Mouse (Mus musculus): ENCODE results near the gene Cabp4. TPM values are rescaled to one million over a fixed set of nuclear protein-coding genes. Genes with fewer than 3 reads are reported as not detected.
A peak's percentile ranks its signal among the peaks of the same experiment; 100 is the strongest.
"Not testable (repeated sequence)": the region's sequence is repeated elsewhere in the genome, so short reads cannot be mapped to it uniquely, and the experiment has no call there.

Cabp4 gene
- polyA plus RNA-seq, 1 experiment from 2014 or later: not detected

DNA sequence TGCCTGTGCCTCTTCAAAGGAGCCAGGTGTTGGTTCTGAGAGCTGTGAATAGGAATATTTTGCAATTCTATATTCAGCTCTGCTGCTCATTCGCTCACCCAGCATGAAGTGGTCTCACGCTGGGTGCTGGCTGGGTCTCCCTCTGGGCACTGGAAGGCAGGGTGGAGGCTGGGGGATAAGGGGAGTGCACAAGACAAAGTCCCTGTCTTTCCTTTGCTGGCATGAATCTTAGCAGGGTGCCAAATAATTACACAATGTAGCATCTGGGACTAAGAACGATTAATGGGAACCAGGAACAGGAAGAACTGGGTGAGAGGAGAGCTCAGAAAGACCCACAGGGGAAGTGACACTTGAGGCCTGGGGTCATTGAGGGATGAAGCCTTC lies 3.2 kb upstream of the Cabp4 start:
- Histone ChIP-seq H3K4me3 (ENCODE audit: inconsistent target) (no peak overlapping the region), H3K36me3 (ENCODE audit: inconsistent target) (peaks cover 22% of the 10 kb centered on the region), H3K79me2 (ENCODE audit: inconsistent target) (peaks cover 26% of the 10 kb centered on the region), H3K27ac (peak overlapping the region; percentile 52)
- 50% methylated on average over 3 of the region's 3 CpGs for WGBS (ENCODE audit: missing documents)

DNA sequence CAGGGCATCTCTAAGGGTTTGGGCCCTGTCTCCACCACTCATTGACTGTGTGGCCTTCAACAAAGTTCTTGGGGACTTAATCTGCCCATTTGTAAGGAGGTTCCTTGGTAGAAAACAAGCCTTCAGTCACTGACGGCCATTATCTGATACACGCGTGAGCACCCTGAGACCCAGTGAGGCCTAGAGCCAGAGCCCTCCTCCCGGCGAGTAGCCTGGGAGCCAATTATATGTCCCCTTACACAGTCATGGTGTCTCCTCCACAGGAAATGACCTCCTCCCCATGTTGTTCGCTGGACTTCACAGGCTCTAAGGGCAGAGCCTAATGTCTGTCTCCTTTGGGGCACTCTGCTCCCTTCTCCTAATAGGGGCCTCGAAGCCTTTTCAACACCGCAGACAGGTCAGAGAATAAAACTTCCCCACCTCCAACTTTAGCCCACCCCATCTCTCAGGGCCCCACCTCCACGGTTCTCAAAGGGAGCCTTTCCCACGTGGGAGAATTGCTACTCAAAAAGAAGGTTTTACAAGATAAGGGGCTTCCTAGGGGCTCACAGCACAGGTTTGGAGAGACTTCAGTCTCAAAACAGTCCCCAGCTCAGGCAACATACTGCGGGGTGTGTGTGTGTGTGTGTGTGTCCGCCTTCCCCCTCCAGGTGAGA lies 2.7 kb upstream of the Cabp4 start:
- WGBS (ENCODE audit: missing documents): 85% methylated on average over 11 of the region's 12 CpGs
- Histone ChIP-seq H3K79me2 (ENCODE audit: inconsistent target) (peaks cover 26% of the 10 kb centered on the region), H3K4me3 (ENCODE audit: inconsistent target) (no peak overlapping the region), H3K27ac (peak overlapping the region; percentile 52), H3K36me3 (ENCODE audit: inconsistent target) (peaks cover 19% of the 10 kb centered on the region)

DNA sequence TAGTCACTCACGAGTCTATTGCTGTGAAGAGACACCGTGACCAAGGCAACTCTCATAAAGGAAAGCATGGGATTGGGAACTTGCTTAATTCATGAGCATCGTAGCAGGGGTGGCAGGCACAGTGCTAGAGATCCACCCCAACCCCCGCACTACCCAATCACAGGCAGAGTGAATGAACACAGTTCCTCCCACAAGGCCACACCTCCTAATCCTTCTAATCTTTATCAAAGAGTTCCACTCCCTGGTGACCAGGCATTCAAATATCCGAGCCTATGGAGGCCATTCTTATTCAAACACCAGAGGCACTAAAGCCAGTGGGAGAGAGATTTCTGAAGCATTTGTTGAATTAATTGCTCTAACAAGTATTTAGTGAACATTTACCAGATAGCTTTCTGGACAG lies 2.1 kb upstream of the Cabp4 start:
- Histone ChIP-seq H3K4me3 (ENCODE audit: inconsistent target) (no peak overlapping the region), H3K27ac (no peak overlapping the region), H3K36me3 (ENCODE audit: inconsistent target) (peaks cover 13% of the 10 kb centered on the region), H3K79me2 (ENCODE audit: inconsistent target) (peaks cover 24% of the 10 kb centered on the region)
- 97% methylated on average over 5 of the region's 5 CpGs for WGBS (ENCODE audit: missing documents)

DNA sequence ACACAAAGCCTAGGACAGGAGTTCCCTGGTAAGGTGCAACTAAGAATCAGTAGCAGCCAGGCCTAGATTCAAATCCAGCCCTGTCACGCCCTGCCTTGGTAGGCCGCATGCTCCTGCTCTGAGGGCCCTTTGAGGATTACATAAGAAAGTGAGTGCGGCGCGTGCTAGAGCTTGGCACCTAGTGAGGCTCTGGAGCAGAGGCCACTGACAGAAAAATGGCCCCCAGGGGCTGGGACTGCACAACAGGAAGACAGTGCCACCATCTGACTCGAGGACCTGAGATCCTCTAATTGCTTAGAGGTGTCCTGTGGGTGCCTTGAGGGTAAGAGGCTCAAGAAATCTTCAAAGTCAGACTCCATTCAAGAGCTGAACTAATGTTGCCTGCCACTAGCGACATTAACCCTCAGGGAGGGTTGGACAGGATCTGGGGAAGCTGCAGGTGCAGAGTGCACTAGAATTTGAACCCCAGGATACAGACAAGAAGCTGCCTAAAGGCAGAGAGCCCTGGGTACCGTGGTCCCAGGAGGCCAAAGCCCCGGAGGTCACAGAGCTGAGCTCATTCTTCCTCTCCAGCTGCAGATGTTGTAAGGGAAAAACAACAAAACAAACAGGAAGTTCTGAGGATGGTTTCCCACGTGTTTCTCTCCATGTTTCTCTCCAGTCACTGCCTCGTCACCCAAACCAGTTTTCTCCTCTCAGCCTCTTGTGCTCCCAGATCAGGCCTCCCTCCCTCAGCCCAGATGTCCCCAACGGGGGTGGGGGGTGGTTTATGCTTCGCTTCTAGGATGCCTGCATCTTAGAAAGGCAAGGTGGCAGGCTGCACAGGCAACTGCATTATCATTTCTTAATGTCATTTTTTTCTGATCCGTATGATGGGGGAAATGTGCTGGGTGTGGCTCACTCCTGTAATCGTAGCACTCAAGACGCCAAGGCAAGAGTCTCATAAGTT lies 991 bp upstream of the Cabp4 start:
- 69% methylated on average over 15 of the region's 16 CpGs for WGBS (ENCODE audit: missing documents)
- H3K4me3 ChIP-seq (ENCODE audit: inconsistent target): no peak overlapping the region
- no peak overlapping the region for H3K27ac ChIP-seq
- peaks cover 2% of the 10 kb centered on the region; the same call in 1 of the 2 replicates for H3K36me3 ChIP-seq (ENCODE audit: inconsistent target)
- peaks cover 13% of the 10 kb centered on the region for H3K79me2 ChIP-seq (ENCODE audit: inconsistent target)

DNA sequence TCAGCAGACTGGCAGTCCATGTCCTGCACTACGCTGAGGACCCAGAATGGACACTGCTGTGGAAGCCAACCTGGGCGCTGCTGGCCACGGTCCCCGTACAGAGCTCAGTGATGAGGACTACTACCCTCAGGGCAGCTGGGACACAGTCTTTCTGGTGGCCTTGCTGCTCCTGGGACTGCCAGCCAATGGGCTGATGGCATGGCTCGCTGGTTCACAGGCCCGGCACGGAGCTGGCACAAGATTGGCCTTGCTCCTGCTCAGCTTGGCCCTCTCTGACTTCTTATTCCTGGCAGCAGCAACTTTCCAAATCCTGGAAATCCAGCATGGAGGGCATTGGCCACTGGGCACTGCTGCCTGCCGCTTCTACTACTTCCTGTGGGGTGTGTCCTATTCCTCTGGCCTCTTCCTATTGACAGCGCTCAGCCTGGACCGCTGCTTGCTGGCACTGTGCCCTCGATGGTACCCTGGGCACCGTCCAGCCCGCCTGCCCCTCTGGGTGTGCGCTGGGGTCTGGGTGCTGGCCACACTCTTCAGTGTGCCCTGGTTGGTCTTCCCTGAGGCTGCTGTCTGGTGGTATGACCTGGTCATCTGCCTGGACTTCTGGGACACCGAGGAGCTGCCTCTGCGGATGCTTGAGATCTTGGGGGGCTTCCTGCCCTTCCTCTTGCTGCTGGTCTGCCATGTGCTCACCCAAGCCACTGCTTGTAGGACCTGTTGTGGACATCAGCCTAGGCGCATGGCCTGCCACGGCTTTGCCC lies 1.2 kb downstream of the Cabp4 start:
- 95% methylated on average over 18 of the region's 18 CpGs for WGBS (ENCODE audit: missing documents)
- no peak overlapping the region for H3K27ac ChIP-seq
- H3K36me3 ChIP-seq (ENCODE audit: inconsistent target): no peaks in the 10 kb centered on the region
- no peak overlapping the region for H3K4me3 ChIP-seq (ENCODE audit: inconsistent target)
- H3K79me2 ChIP-seq (ENCODE audit: inconsistent target): no peaks in the 10 kb centered on the region

DNA sequence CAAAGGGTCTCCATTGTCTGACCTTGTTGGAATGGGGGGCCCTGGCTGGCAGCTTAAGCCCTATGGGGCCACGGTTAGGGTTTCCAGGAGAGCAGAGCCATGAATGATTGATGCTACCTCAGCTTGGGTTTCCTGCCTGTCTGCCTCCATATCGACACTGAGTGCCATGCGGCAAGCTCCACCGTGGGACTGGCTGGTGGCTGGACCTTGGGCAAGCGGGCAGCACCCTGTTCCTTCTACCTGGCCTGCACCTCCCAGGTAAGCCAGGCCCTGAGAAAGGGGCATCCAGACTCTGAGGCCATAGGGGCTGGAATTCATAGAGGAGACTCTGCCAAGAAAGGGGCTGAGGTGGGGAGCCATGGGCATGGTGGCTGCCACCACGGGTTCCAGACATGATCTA lies 3.7 kb downstream of the Cabp4 start:
- no peak overlapping the region for H3K4me3 ChIP-seq (ENCODE audit: inconsistent target)
- no peaks in the 10 kb centered on the region for H3K36me3 ChIP-seq (ENCODE audit: inconsistent target)
- WGBS (ENCODE audit: missing documents): 92% methylated on average over 6 of the region's 6 CpGs
- H3K27ac ChIP-seq: no peak overlapping the region
- H3K79me2 ChIP-seq (ENCODE audit: inconsistent target): no peaks in the 10 kb centered on the region

DNA sequence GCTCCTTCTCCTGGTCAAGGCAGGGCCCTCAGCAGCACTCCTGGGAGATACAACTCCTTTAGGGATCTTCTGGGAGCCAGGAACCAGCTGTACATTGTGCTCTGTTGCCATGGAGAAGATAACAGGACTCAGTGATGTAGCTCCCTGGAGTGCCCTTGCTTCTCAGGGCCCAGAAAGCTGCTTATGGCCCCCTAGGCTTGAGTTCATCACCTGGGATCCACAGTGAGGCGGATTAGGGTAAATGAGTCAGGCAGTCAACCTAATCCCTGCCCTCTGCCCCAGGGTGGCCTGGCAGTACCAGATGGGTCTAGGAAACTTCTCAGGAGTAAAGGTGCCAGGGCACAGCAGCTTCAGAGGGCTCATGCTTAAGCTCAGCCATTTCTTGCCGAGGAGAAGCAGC lies 4.4 kb downstream of the Cabp4 start, which contains the start of gene Gpr152:
Gpr152 (plus strand) TSS at position 342 of the 400 bp plus-strand sequence.
- no peaks in the 10 kb centered on the region for H3K79me2 ChIP-seq (ENCODE audit: inconsistent target)
- 96% methylated on average over 2 of the region's 2 CpGs for WGBS (ENCODE audit: missing documents)
- H3K4me3 ChIP-seq (ENCODE audit: inconsistent target): no peak within 1 kb of the TSS
- no peak within 1 kb of the TSS for H3K27ac ChIP-seq
- H3K36me3 ChIP-seq (ENCODE audit: inconsistent target): no peaks in the 10 kb centered on the region

DNA sequence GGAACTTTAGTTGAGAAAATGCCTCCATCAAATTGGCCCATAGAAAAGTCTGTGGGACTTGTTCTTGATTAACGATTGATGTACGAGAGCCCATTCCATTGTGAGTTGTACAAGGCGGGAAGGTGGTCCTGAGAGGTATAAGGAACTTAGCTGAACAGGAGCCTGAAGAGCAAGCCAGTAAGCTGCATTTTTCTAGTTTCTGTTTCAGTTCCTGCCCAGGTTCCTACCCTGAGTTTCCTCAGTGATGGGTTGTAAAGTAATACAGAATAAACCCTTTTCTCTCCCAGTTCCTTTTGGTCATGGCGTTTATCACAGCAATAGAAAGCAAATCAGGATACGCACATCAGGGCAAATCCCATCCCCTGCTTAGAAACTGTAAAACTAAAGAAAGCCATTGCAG lies 5.9 kb downstream of the Cabp4 start:
- H3K79me2 ChIP-seq (ENCODE audit: inconsistent target): no peaks in the 10 kb centered on the region
- no peaks in the 10 kb centered on the region for H3K36me3 ChIP-seq (ENCODE audit: inconsistent target)
- WGBS (ENCODE audit: missing documents): 34% methylated on average over 5 of the region's 5 CpGs
- no peak overlapping the region for H3K27ac ChIP-seq
- H3K4me3 ChIP-seq (ENCODE audit: inconsistent target): no peak overlapping the region

DNA sequence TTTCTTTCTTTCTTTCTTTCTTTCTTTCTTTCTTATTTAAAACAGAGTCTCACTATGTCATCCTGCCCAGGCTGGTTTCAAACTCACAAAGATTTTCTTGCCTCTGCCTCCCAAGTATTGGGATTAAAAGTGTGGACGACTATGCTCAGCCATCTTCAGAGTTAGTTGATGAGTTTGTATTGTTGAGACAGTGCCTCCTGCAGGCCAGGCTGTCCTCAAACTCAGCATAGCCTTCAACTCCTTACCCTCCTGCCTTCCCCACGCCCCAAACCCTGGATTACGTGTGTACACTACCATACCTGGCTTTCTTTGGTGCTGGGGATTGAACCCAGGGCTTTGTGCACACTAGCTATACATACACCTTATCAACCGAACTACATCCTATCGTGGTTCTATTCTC lies 7.4 kb downstream of the Cabp4 start:
- Histone ChIP-seq H3K27ac (no peak overlapping the region), H3K79me2 (ENCODE audit: inconsistent target) (no peaks in the 10 kb centered on the region), H3K36me3 (ENCODE audit: inconsistent target) (peaks cover 13% of the 10 kb centered on the region), H3K4me3 (ENCODE audit: inconsistent target) (no peak overlapping the region)
- 96% methylated on average over 5 of the region's 5 CpGs for WGBS (ENCODE audit: missing documents)

DNA sequence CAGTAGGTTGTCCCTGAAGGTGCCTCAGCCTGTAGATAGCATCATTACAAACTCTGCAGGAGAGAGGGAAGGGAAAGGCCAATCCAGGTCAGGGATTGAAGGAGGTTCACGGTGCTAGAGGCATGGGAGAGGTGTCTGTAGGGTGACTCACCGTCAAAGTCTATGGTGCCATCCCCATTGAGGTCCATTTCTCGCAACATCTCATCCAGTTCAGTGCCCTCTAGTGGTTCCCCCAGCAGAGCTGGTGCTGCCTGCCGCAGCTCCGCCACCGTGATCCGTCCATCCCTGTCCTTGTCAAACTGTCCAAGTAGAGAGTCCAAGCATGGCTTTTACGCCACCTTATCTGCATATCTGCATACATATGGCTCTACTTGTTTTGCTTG lies 7.9 kb downstream of the Cabp4 start:
- H3K27ac ChIP-seq; H3K4me3 ChIP-seq (ENCODE audit: inconsistent target); H3K79me2 ChIP-seq (ENCODE audit: inconsistent target): not testable (repeated sequence)
- peaks cover 18% of the 10 kb centered on the region for H3K36me3 ChIP-seq (ENCODE audit: inconsistent target)
- 46% methylated on average over 7 of the region's 8 CpGs for WGBS (ENCODE audit: missing documents)

DNA sequence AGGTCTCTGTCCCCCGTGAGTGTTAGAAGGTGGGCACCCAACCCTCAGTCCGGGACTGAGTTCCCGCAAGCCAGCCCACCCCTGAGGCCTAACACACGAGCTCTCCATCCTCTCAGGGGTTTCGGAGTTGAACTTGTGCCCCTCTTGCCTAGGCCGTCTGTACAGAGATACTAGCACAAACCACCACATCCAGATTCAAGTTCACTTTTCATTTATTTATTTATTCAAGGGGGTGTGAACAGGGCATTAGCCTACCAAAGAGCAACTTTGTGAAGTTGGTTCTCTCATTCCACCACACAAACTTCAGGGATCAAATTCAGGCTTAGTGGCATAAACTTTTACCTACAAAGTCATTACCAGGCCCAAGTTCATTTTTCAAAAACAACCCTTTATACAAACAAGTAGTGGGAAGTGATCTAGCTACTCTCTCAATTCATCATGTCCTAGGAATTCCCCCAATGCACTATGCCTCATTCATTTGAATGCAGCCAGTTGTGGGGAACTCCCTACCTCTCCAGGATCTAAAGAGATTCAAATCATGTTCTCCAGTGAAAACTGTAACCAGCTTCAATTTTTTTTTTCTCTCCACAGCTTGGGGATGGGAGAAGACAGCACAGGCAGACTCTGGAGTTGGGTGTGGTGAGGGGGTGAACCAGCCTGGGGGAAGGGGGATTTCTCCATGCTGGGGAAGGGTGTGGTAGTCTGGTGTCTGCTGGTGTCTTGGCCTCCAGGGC lies 8.4 kb downstream of the Cabp4 start:
- H3K36me3 ChIP-seq (ENCODE audit: inconsistent target): peaks cover 19% of the 10 kb centered on the region
- H3K4me3 ChIP-seq (ENCODE audit: inconsistent target); H3K27ac ChIP-seq; H3K79me2 ChIP-seq (ENCODE audit: inconsistent target): not testable (repeated sequence)
- WGBS (ENCODE audit: missing documents): 96% methylated on average over 5 of the region's 6 CpGs

DNA sequence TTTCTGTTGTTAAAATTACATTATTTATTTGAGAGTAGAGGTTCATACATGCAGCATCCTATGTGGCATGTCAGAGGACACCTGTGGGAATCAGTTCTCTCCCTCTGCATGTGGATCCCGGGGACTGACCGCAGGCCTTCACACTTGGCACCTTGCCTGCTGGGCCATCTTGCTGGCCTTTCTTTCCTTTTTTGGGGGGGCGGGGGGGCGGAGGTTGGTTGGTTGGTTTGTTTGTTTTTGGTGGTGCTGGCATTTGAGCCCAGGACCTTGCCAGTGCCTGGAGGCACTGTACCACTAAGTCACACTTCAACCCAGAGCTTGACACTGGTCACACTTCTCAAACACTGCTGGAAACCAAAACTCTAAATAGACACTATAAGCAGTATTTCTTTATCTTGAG lies 9.5 kb downstream of the Cabp4 start:
- WGBS (ENCODE audit: missing documents): 100% methylated on average over 2 of the region's 4 CpGs
- no peak overlapping the region for H3K27ac ChIP-seq
- H3K36me3 ChIP-seq (ENCODE audit: inconsistent target): peaks cover 27% of the 10 kb centered on the region
- no peak overlapping the region for H3K4me3 ChIP-seq (ENCODE audit: inconsistent target)
- H3K79me2 ChIP-seq (ENCODE audit: inconsistent target): no peaks in the 10 kb centered on the region

DNA sequence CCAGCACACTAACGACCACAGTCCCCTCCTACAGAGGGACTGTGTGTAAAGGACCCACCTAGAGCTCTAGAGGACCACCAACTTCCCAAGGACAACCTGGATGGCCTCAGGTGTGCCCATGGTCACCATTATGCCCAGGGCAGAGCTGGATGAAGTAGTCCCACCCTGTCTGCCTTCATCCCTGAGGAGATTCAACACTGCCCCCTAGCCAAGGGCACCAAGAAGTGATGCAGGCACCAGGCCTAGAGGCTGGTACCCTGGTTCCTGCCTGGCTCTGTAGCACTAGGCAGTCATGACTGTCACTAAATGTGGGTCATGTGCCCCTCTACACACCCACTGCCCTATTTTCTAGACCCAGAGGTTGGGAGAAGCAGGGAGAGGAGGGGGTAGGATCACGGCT lies 12.1 kb downstream of the Cabp4 start:
- Histone ChIP-seq H3K27ac (no peak overlapping the region), H3K36me3 (ENCODE audit: inconsistent target) (peaks cover 46% of the 10 kb centered on the region), H3K79me2 (ENCODE audit: inconsistent target) (peaks cover 8% of the 10 kb centered on the region; the same call in 1 of the 2 replicates), H3K4me3 (ENCODE audit: inconsistent target) (no peak overlapping the region)
- 97% methylated on average over 2 of the region's 2 CpGs for WGBS (ENCODE audit: missing documents)

DNA sequence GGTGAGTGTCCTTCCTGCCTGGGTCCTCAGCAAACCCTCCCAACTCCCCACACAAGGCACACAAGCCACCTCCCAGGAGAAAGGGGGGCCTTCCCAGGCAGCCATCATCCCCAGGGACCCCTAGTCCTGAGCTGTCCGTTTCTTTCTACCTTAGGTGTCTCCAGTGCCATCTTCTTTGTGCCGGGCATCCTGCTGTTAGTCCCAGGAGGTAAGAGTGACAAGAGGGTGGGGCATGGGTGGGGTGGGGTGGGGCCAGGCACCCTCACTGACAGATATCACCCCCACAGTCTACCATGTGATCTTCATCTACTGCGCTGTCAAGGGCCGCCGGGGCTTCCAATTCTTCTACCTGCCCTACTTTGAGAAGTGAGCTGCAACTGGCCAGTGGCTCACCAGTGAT lies 12.8 kb downstream of the Cabp4 start:
- H3K36me3 ChIP-seq (ENCODE audit: inconsistent target): peaks cover 46% of the 10 kb centered on the region
- H3K4me3 ChIP-seq (ENCODE audit: inconsistent target): no peak overlapping the region
- no peak overlapping the region for H3K27ac ChIP-seq
- peaks cover 15% of the 10 kb centered on the region; the same call in 1 of the 2 replicates for H3K79me2 ChIP-seq (ENCODE audit: inconsistent target)
- WGBS (ENCODE audit: missing documents): 95% methylated on average over 4 of the region's 5 CpGs

Data from macrophage (primary cell).